Mouse (Mus musculus) megakaryocyte, embryonic 14.5 days (primary cell): ENCODE data around the gene N4bp1. TPM values are rescaled to one million over a fixed set of nuclear protein-coding genes. Genes with fewer than 3 reads are reported as not detected.

Experiments used
- H3K27me3 ChIP-seq: replicated peaks from 2 replicates; pipeline ENCODE3; 2012; ENCODE audit warnings: inconsistent platforms
- H3K36me3 ChIP-seq: replicated peaks from 2 replicates; pipeline ENCODE3; 2012; ENCODE audit warnings: low read length, inconsistent platforms, mixed read lengths
- H3K4me1 ChIP-seq: 2 replicates; pipeline ENCODE4 v1.6.1; 2012; ENCODE audit warnings: inconsistent platforms
- H3K4me3 ChIP-seq: replicated peaks from 2 replicates; pipeline ENCODE3; 2012; ENCODE audit warnings: moderate library complexity, mild to moderate bottlenecking, inconsistent platforms
- H3K9me3 ChIP-seq: 2 replicates; pipeline ENCODE4 v1.6.1; 2012; ENCODE audit warnings: inconsistent platforms
- FLI1 ChIP-seq: IDR thresholded peaks from 2 replicates; pipeline ENCODE4 v1.6.1; 2012; ENCODE audit warnings: low read length, inconsistent platforms, mixed read lengths
- GATA1 ChIP-seq: IDR thresholded peaks from 3 replicates; pipeline ENCODE4 v1.6.1; 2012; ENCODE audit warnings: mixed read lengths, low read length, inconsistent platforms, borderline replicate concordance
- polyA plus RNA-seq: library from polyadenylated mRNA; stranded (reverse); fragments of >175 nt; gene quantifications from 2 replicates; pipeline ENCODE4 v1.2.3, GENCODE M21; 2012; ENCODE audit warnings: low replicate concordance; ENCODE audit not compliant: insufficient read depth

N4bp1 gene
- polyA plus RNA-seq, 1 experiment, result 9.9 TPM

DNA sequence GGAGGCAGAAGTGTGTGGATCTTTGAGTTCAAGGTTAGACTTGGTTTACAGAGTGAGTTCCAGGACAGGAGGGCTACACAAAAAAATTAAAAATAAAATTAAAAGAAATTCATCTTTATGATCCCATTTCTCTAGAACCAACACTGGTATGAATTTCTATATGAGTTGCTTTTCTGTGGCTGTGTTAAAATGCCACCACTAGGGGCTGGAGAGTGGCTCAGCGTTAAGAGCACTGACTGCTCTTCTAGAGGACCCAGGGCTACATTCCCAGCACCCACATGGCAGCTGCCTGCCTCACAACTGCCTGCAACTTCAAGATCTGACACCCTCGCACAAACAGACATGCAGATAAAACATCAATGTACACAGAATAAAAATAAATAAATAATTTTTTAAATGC lies 56.1 kb downstream of the N4bp1 start:
- H3K4me1 ChIP-seq, result peaks cover 41% of the 10 kb centered on the region
- TF ChIP-seq FLI1 (no peak), GATA1 (no peak)
- H3K9me3 ChIP-seq, result peaks cover 7% of the 10 kb centered on the region
- peaks cover 3% of the 10 kb centered on the region for H3K36me3 ChIP-seq
- H3K4me3 ChIP-seq, result no peak overlapping the region
- H3K27me3 ChIP-seq, result peaks cover 7% of the 10 kb centered on the region

DNA sequence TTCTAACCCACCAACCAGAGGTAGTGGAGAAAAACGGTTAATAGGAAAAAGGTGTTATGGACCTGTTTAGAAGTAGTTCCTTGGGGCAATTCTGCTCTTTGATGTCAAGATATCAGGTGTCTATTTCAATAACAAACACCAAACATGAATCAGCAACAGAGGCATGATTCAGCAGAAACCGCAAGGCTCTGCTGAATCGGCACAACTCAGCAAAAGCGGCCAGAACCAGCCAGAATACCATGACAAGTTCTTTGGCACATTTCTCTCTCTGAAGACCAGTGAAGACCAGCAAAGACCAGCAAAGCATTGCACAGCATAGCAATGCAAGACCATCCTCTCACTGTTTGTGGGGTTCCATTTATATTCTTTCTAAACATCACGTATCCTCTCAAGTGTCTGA lies 57.9 kb downstream of the N4bp1 start:
- H3K27me3 ChIP-seq, result no peaks in the 10 kb centered on the region
- TF ChIP-seq FLI1, result no peak
- no peak for TF ChIP-seq GATA1
- no peak overlapping the region for H3K4me3 ChIP-seq
- H3K36me3 ChIP-seq, result no peaks in the 10 kb centered on the region
- peaks cover 36% of the 10 kb centered on the region for H3K4me1 ChIP-seq
- no peaks in the 10 kb centered on the region for H3K9me3 ChIP-seq

DNA sequence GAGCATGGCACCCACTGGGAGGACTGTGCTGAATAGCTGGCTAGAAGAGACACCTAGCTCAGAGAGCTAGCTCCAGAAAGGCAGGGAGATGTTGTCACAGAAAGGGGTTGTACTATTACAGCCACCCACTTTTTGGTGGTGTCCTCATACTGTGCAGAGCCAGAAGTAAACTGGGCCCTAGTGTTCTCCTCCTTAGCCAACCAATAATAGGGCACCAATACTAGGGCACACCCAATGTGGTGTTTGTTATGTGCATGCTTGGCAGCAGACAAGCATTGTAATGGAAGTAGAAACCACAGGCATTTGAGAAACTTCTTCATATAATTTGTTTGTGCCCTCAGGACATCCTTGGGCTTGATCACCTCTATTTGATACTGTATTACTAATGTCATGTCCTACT lies 58.5 kb downstream of the N4bp1 start:
- H3K4me3 ChIP-seq, result no peak overlapping the region
- peaks cover 36% of the 10 kb centered on the region for H3K4me1 ChIP-seq
- no peaks in the 10 kb centered on the region for H3K36me3 ChIP-seq
- no peaks in the 10 kb centered on the region for H3K27me3 ChIP-seq
- no peaks in the 10 kb centered on the region for H3K9me3 ChIP-seq
- no peak for TF ChIP-seq FLI1
- no peak for TF ChIP-seq GATA1

DNA sequence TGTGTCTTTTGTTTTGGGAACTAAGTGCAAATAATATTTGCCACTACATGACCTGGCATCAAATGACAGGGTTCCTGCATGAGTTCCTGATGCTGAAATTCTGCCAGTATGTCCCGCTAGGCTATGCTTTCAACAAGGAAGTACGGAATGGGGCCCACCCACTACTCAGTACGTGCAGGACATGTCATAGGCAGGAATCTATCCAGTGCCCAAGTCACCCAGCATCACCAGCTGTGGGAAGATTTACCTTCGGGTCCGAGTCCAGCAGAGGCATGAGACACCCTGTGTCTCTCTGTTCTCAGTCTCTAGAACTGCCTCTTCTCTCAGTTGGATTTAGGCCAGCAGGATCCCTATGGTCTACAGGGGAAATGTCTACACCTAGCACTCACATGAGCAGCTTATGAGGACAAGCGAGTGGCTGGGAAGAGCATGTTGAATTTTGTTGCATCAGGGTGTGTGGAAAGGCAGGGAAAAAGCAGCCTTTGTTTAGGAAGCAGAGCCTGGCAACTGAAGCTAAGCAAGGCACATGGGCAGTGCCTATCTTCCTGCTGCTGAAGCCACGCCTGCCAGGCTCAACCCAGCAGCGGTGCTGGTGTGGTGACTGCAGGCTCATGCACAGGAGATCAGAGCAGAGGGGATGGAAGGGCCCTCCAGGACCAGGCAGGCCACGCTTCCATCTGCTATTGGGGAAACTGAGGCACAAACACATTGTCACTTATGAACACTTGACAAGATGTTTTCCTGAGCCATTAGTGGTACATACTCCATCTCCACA lies 59.2 kb downstream of the N4bp1 start:
- H3K27me3 ChIP-seq, result no peaks in the 10 kb centered on the region
- no peaks in the 10 kb centered on the region for H3K9me3 ChIP-seq
- H3K4me1 ChIP-seq, result peaks cover 40% of the 10 kb centered on the region
- no peaks in the 10 kb centered on the region for H3K36me3 ChIP-seq
- H3K4me3 ChIP-seq, result peak overlapping the region; percentile 55
- TF ChIP-seq GATA1, result no peak

DNA sequence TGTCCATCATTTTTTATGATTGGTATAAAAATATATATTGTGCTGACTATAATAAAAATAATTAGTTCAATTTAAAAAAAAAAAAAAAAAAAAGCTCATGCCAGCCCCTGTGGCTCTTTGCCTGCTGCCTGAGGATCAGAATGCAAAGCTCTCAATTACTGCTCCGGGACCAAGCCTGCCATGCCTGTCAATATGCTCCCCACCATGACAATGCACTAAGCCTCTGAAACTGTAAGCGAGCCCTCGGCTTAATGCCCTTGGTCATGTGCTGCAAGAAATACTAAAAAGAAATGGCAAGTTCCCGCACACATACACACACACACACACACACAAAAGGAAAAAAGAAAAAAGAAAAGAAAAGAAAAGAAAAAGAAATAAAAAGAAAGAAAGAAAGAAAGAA lies 60.3 kb downstream of the N4bp1 start:
- peaks cover 50% of the 10 kb centered on the region for H3K4me1 ChIP-seq
- no peaks in the 10 kb centered on the region for H3K36me3 ChIP-seq
- no peak for TF ChIP-seq GATA1
- TF ChIP-seq FLI1, result no peak
- no peaks in the 10 kb centered on the region for H3K9me3 ChIP-seq
- H3K4me3 ChIP-seq, result no peak overlapping the region
- no peaks in the 10 kb centered on the region for H3K27me3 ChIP-seq

DNA sequence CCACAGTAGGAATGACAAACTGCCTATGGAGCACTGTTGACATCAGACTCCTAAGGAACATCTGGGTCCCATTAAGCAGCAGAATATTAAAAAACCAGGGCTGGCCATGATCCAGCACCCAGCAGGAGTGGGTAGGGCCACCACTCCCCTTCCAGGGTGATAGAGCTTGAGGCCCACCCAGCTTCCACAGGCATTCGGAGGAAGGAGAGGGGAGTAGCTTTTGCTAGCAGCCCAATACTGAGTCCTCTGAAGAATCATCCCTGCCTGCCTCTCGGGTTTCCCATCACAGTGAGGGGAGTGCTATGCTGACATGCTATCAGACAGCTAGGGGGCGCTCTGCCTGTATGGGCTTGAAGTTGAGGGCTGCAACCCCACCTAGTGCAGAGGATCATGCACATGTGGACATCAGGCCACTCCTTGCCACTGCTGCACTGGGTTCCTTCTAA lies 64.3 kb downstream of the N4bp1 start:
- H3K9me3 ChIP-seq, result 0 out of 2 replicates have a peak, but pooled peaks cover 3% of the 10 kb centered on the region
- H3K36me3 ChIP-seq, result no peaks in the 10 kb centered on the region
- H3K4me1 ChIP-seq, result peaks cover 30% of the 10 kb centered on the region
- no peak for TF ChIP-seq GATA1
- TF ChIP-seq FLI1, result no peak
- peak overlapping the region; percentile 38 for H3K4me3 ChIP-seq
- no peaks in the 10 kb centered on the region for H3K27me3 ChIP-seq

DNA sequence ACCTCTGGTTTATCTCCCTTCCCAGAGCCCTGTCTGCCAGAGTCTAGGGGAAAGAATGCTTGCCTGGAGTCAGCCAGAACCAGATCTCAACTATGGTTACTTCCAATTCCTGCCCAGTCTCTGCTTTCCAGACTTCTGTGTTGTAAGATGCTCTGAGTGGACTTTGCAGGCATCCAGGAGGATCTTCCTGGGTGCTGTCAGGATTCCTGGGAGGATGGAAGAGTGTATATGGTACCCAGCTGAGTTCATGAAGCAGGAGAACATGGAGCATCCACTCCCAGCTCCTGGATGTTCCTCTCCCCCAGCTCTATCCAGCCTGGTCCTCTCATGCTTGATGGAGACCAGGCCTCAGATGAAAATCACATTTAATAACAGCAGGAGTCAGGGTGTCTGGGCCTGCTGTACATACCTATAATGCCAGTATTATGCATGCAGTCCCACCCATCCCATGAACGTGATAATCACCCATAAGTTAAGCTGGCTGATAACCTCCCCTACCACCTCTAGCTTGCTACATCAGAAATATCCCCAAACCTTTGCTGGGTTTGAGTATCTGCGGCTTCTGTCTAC lies 64.8 kb downstream of the N4bp1 start:
- no peaks in the 10 kb centered on the region for H3K36me3 ChIP-seq
- no peak for TF ChIP-seq FLI1
- no peak for TF ChIP-seq GATA1
- H3K27me3 ChIP-seq, result peaks cover 2% of the 10 kb centered on the region
- no peak overlapping the region for H3K4me3 ChIP-seq
- 0 out of 2 replicates have a peak, but pooled peaks cover 3% of the 10 kb centered on the region for H3K9me3 ChIP-seq
- peaks cover 27% of the 10 kb centered on the region for H3K4me1 ChIP-seq

DNA sequence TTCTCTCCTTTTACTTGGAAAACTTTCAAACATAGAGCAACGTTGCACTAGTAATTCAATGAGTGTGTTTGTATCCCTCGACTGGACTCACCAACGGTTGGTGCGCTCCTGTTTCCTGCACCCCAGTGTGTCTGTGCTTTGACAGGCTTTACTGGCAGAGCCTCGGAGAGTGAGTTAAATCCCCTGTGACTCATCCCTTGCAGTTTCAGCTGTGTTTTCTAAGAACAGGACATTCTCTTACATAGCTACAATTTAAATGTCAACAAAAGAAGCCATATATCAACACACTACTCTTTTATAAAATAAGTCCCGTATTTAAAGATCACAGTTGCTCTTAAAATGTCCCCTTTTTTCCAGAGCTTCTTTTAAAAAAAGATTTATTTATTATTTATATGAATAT lies 65.6 kb downstream of the N4bp1 start:
- no peaks in the 10 kb centered on the region for H3K36me3 ChIP-seq
- TF ChIP-seq FLI1 (no peak), GATA1 (no peak)
- no peak overlapping the region for H3K4me3 ChIP-seq
- H3K9me3 ChIP-seq, result 0 out of 2 replicates have a peak, but pooled peaks cover 3% of the 10 kb centered on the region
- peaks cover 27% of the 10 kb centered on the region for H3K4me1 ChIP-seq
- H3K27me3 ChIP-seq, result peaks cover 3% of the 10 kb centered on the region

DNA sequence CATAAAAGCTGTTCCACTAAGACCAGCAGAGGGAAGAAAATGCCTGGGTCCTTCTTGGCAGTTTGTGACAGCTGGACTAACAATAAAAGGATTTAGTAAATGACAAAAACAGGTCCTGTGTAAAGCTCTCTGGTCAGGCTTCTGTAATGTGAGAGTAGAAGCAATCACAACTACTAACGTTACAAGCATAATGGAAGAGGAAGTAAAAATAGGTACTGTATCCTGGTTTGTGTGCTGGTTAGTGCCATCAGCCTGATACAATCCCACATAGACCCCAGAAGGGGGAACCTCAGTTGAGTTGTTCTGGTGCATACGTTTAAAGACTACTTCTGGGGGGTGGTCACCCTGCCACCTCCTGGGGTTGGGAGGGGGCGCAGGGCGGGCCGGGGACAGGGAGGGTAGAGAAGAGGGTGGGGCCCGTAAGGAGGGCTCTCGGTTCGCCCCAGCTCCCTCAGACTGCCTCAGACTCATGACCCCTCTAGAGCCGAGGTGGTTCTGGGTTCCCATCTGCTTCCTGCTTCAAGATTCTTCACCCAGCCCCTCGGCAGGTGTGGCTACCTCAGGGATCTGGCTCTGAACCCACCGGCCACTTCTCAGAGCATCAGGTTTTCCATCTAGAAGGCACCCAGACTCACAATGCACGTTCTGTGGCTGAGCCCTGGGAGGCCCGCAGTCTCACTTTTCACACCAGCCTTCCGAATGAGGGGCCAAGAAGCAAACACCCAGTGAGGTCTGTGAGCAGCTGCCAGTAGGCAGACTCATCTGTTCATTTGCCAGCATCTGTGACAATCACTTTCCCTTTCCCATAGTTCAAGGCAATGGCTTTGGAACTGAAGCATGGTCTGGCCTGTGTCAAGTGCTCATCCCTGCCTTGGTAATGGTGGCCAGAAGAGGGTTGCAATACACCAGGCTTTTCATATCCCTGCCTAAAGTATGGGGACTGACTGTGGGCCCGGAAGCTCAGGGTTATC lies 75.8 kb downstream of the N4bp1 start:
- TF ChIP-seq GATA1 (no peak), FLI1 (no peak)
- H3K4me1 ChIP-seq, result peaks cover 36% of the 10 kb centered on the region
- H3K27me3 ChIP-seq, result peaks cover 10% of the 10 kb centered on the region
- no peaks in the 10 kb centered on the region for H3K9me3 ChIP-seq
- H3K36me3 ChIP-seq, result no peaks in the 10 kb centered on the region
- no peak overlapping the region for H3K4me3 ChIP-seq

DNA sequence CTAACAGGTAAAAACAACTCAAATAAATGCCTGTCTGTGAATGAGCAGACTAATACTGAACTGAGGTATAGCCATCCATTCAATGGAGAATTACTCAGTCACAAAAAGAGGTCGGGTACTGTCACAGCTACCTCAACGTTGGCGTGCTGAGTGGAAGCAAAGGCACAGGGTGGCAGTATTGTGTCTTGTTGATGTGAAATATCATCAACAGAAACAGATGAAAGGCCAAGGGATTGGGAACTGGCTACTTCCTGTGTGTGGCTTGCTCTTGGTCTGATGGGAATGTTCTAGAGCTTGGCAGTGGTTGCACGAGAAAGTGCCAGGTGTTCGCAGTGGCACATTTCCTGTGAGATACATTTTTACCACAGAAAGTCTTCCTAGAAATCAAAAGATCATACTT lies 76.8 kb downstream of the N4bp1 start:
- H3K4me1 ChIP-seq, result peaks cover 42% of the 10 kb centered on the region
- H3K27me3 ChIP-seq, result peaks cover under 1% of the 10 kb centered on the region
- TF ChIP-seq GATA1, result no peak
- no peak for TF ChIP-seq FLI1
- H3K9me3 ChIP-seq, result no peaks in the 10 kb centered on the region
- peak overlapping the region; percentile 81 for H3K4me3 ChIP-seq
- no peaks in the 10 kb centered on the region for H3K36me3 ChIP-seq
